Mouse (Mus musculus) inflammation-experienced regulatory T-cells, adult 6 months (primary cell): Measurements from ENCODE around the gene Sh3bgrl2. TPM values are rescaled to one million over a fixed set of nuclear protein-coding genes. Genes with fewer than 3 reads are reported as not detected.

Experiments used
- ATAC-seq: one replicate; pipeline ENCODE4 v1.8.0; 2017
- polyA plus RNA-seq, 3 experiments: library from polyadenylated mRNA; unstranded; fragments of 100-300 nt; shearing (Covaris generic); gene quantifications; one replicate each; pipeline ENCODE4 v1.2.1; 2017

The Sh3bgrl2 gene
- polyA plus RNA-seq, 3 experiments from 2014 or later: 0.96 to 17.1 (median 11.0) TPM

DNA sequence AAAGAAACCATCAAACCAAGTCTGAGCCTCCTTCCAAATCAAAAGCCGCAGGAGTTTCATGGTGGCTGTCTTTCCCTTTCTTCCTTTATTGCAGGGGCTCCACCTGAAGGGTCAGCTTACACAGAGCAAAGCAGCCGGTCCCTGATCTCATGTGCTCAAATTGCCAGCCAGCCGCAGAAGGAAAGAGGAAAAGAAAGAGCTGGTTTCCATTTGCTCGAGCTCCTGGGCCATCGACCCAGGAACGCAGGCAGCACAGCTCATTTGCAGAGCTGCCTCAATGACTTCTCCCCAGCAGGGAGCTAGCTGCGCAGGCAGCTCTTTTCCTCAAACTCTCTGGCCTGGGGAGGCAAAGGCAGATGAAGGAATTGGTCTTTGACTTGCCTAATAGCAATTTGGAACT is 87.9 kb downstream of the Sh3bgrl2 start:
- no peak for ATAC-seq

DNA sequence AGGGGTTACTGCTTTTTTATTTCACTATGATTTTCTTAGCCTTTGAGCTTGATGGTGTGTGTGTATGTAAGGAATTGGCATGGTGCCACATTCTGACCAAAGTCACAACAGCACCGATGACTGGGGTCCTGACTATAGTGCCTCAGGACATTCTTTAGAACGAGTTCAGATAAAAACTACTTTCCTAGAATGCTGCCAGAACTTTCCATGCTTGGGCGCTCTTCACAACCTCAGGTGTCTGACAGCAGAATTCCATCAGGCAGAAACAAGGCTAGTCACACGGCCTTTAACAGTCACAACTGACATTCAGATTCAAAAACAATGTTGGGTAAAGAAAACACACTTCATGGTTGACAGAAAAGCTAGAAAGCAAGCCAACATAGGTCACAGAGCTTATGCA is 95.0 kb downstream of the Sh3bgrl2 start:
- no peak for ATAC-seq

GRCm38 (mm10) chr9:83643833-83644232 is 95.7 kb downstream of the Sh3bgrl2 start:
- ATAC-seq: no peak

DNA sequence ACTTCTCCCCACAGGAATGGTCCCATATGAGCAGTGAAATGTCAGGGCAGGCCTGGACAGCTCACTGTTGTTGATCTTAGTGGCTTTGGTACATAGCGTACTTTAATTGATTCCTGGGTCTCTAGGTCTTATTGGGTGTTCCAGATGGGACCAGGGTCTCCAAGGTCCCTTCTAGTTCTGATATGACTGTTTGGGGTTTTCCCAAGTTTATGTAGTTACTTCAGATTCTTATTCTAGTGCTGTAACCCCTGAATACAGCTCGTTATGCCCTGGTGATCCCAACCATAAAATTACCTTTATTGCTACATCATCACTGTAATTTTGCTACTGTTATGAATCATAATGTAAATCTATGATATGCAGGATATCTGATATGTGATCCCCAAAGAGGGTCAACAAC is 98.1 kb downstream of the Sh3bgrl2 start:
- ATAC-seq: no peak

GRCm38 (mm10) chr9:83646691-83647090 is 98.6 kb downstream of the Sh3bgrl2 start:
- ATAC-seq: no peak

GRCm38 (mm10) chr9:83647919-83648705 is 100.0 kb downstream of the Sh3bgrl2 start:
- no peak for ATAC-seq

DNA sequence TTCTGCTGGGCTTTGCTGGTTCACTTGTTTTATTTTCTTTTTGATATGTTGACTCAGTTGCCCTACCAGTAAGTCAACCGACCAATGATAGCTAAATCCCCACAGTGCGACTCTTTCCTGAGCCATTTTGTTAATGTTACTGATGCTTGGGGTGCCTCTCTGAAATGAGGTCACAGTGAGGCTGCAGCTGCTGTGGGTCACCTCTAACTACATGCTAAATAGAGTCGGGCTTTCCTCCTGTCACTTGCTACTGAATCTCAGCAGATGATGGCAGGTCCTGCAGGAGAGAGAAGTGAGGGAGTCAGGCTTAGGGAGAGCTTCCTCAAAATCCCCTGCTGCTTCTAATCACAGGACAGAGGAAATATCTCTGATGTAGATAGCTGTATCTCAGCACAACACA is 100.6 kb downstream of the Sh3bgrl2 start:
- ATAC-seq: no peak

DNA sequence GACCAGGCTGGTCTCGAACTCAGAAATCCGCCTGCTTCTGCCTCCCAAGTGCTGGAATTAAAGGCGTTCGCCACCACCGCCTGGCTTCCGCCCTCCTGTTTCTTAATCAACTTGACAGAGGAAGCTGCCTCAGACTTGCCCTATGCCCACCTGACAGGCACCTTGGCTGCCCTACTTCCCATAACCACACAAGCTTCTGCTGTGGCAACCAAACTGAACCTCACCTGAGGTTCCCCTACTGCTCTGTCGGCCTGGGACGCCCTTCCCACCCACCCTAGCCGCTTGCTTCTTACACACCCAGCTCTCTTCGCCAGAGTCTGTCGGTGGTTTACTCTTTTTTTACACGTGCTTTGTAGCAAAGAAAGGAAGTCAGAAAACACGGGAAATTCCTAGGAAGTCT is 103.9 kb downstream of the Sh3bgrl2 start:
- no peak for ATAC-seq

DNA sequence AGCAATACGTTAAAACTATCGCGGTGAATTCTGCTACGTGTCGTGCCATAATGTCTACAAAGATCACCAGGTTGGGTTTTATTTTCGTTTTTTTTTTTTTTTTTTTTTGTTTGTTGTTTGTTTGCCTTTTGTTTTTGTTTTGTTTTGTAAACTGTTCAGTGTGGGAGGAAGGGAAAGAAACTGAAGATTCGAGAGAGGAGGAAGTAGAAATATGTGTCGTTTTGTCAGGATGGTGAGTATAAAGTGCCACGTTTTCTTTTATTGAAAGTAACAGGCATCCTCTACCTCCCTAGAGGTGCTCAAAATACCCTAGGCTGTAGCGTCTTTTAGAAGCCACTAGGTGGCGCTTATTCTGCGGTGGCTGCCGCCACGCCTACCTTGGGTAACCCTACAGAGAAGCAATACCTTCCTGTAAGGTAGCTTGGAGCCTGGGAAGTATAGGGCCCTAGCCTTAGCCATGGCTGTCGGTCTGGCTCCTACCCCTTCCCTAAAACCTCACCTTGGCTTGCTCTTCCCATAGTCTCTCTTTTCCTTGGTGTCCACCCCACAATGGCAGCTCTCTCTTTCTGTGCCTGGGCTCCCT is 104.6 kb downstream of the Sh3bgrl2 start:
- ATAC-seq: peak; percentile 70

DNA sequence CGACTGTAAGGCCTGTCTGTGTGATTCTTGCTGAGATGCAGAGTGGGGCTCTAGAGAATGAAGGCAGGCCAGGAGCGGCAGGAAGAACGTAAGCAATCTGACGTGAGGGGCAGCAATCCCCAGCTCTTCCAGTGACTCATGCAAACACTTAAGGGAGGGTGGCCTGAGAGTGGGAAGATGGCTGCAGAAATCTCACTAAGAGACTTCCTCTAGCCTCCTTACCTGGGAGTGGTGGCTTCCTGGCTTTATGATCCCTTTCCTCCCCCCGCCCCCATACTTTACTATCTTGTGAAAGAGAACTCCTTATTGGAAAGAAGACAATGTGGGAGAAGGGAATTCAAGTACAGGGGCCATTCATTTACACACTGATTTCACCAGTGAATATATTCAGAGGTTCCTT is 106.5 kb downstream of the Sh3bgrl2 start:
- ATAC-seq: no peak

- ATAC-seq: no peak
Measured at GRCm38 (mm10) chr9:83656960-83657651, 109.0 kb downstream of the Sh3bgrl2 start.

GRCm38 (mm10) chr9:83657652-83658002 is 109.5 kb downstream of the Sh3bgrl2 start:
- no peak for ATAC-seq

DNA sequence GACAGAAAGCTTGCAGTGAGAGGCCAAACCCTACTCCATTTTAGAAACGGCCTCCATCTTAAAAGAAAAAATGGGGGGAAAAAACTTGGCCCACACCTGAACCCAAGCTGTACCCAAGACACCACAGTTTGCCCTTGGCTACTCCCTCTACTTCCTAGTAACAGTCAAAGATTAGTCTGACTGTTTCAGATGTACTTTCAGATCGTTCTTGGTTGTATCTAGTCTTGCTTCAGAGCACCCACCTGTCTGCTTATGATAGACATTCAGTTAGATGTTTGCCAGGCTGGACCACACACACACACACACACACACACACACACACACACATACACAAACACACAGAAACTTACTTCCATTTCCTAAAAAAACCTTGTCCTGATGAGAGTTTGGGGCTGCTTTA is 111.0 kb downstream of the Sh3bgrl2 start:
- ATAC-seq: no peak

DNA sequence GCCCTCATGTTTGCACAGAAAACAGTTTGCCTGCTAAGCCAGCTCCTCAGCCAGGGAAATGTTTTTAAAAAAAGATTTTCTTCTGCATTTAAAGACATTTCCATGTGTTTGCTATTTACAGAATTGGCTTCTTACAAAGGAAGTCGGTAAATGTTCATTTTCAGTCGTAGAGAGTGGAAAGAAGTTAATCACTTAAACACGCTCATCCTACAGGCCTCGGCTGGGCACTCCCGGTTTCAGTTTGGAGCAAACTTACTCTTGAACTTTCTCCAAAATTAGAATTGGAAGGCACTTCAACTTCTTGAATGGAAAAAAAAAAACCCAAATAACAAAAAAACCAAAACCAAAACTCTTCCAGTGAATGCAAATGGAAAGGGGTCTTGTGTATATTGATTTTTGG is 113.7 kb downstream of the Sh3bgrl2 start:
- no peak for ATAC-seq

DNA sequence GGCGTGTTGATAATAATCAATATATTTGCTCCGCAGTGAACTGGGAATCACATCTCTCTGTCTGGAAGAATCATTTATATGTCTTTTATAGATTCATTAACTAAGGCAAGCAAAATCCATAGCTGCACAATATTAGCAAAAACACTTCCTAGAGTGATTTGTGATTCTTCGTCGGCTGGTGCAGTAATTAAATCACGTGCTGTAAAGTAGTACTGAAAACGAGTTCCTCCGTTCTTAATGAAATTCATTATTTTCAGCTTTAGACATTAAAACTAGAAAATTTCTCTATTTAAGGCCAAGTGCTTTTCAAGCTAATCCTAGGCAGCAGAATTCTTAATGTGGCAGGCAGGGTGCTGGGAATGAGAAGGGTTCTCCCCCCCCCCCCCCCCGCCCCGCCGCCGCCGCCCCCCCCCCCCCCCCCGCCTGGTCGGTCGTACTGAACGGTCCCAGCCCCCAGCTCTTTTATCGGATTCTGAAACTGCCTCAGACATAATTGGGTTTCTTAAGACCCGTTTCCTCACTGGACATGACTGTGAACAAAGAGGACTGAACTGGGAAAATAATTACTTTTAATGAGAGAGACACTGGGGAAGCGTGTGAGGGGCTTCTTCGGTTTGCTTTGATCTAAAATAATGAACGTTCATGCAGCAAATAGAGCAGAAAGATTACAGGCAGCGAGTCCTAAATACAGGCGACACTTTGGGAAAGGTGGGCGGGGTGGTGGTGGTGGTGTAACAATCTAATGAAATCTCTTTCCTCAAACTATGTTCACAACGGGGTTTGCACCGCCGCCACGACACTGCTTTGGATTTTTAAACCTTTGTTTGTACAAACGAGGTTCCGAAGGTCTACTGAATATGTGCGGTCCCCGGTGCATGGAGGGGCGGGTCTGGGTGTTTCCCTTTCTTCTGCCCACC is 116.1 kb downstream of the Sh3bgrl2 start:
- ATAC-seq: no peak

DNA sequence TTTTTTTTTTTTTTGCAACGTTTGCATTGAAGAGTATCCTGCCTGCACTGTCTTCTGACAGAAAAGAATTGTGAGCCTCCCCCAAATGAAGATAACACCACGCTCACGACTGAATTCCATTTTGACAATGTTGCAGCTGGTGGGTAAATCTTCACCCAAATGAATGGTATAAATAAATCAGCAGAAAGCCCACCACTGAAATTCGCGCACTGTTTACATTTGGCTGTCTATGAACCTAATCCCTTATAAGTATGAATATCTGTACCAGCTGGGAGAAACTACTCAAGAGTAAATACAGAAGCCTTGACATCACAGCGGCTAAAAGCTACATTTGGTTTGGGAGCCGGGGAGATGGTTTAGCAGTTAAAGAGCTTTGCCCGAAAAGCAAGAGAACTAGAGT is 116.8 kb downstream of the Sh3bgrl2 start:
- ATAC-seq: no peak

- ATAC-seq: no peak
Measured at GRCm38 (mm10) chr9:83667031-83667430, 118.9 kb downstream of the Sh3bgrl2 start.

- ATAC-seq: no peak
Measured at GRCm38 (mm10) chr9:83679626-83680025, 131.5 kb downstream of the Sh3bgrl2 start.

GRCm38 (mm10) chr9:83681661-83682655 is 133.8 kb downstream of the Sh3bgrl2 start:
- ATAC-seq: no peak

- ATAC-seq: no peak
Measured at GRCm38 (mm10) chr9:83686511-83687100, 138.5 kb downstream of the Sh3bgrl2 start.

DNA sequence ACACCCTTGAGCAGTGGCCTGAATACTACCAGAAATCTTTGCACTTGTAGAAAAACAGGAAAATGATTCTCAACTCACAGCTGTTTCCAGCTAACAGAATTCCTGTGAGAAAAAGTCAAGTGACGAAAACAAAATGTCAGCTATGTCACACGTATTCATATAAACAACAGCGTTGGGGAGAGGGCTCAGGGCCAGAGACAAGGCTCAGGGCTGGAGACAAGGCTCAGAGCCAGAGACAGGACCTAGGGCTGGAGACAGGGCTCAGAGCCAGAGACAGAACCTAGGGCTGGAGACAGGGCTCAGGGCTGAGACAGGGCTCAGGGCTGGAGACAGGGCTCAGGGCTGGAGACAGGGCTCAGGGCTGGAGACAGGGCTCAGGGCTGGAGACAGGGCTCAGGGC is 139.8 kb downstream of the Sh3bgrl2 start:
- ATAC-seq: no peak
